Mouse (Mus musculus) small intestine, adult 2 months (tissue): ENCODE measurements around the gene Slc4a3. TPM values are rescaled to one million over a fixed set of nuclear protein-coding genes. Genes with fewer than 3 reads are reported as not detected.

Experiments used
- H3K27ac ChIP-seq: fragments of 200-500 bp; 2 replicates; pipeline ENCODE4 v1.5.1; 2012; ENCODE audit warnings: low read depth, low read length, control low read depth, inconsistent platforms; ENCODE audit not compliant: insufficient read depth
- H3K27me3 ChIP-seq: fragments of 200-500 bp; 2 replicates; pipeline ENCODE4 v1.6.1; 2012; ENCODE audit warnings: mild to moderate bottlenecking, moderate library complexity, low read length, inconsistent platforms; ENCODE audit not compliant: control insufficient read depth, insufficient read depth
- H3K36me3 ChIP-seq: fragments of 200-500 bp; 2 replicates; pipeline ENCODE4 v1.6.1; 2012; ENCODE audit warnings: mild to moderate bottlenecking, low read length, control low read depth, inconsistent platforms; ENCODE audit not compliant: control insufficient read depth, insufficient read depth
- H3K4me1 ChIP-seq: fragments of 200-500 bp; 2 replicates; pipeline ENCODE4 v1.6.1; 2012; ENCODE audit warnings: low read length, inconsistent platforms, mixed read lengths; ENCODE audit not compliant: control insufficient read depth, insufficient read depth, insufficient read length
- H3K4me3 ChIP-seq: fragments of 200-500 bp; 2 replicates; pipeline ENCODE4 v1.5.1; 2012; ENCODE audit warnings: low read depth, mild to moderate bottlenecking, control low read depth, inconsistent platforms, low read length, moderate library complexity
- CTCF ChIP-seq: fragments of 200-500 bp; IDR thresholded peaks from 2 replicates; pipeline ENCODE4 v1.5.1; 2012; ENCODE audit warnings: low read depth, mild to moderate bottlenecking, control low read depth, inconsistent platforms, low read length, moderate library complexity, mixed read lengths; ENCODE audit not compliant: insufficient replicate concordance, insufficient read length; ENCODE audit errors: extremely low read depth
- POLR2A ChIP-seq: fragments of 200-500 bp; IDR thresholded peaks from 2 replicates; pipeline ENCODE4 v1.6.1; 2012; ENCODE audit warnings: low read depth, mild to moderate bottlenecking, control low read depth, inconsistent platforms, low read length, moderate library complexity
- WGBS: fragments of 180-500 bp; shearing (Covaris S2); methylation state at CpG from one replicate; pipeline ENCODE4 v1.1.7; 2018; 5-methylcytosine and 5-hydroxymethylcytosine counted together
- polyA plus RNA-seq: library from polyadenylated mRNA; depleted of rRNA; stranded (reverse); fragments of >200 nt; gene quantifications from 2 replicates; pipeline ENCODE4 v1.2.3, GENCODE M21; 2012

The Slc4a3 gene
- polyA plus RNA-seq, 1 experiment: 4.5 TPM

GRCm38 (mm10) chr1:75524679-75525078 lies 21.4 kb upstream of the Slc4a3 start:
- H3K4me1 ChIP-seq: no peaks in the 10 kb centered on the region; the same call in 1 of the 2 replicates
- H3K36me3 ChIP-seq: peaks cover 1% of the 10 kb centered on the region; the same call in 1 of the 2 replicates
- no peaks in the 10 kb centered on the region for H3K27me3 ChIP-seq
- WGBS: 86% methylated on average over 7 of the region's 7 CpGs
- TF ChIP-seq POLR2A: no peak
- TF ChIP-seq CTCF: no peak
- no peak overlapping the region for H3K27ac ChIP-seq
- no peak overlapping the region for H3K4me3 ChIP-seq

GRCm38 (mm10) chr1:75530546-75530945 lies 15.5 kb upstream of the Slc4a3 start:
- WGBS: 76% methylated on average over 4 of the region's 4 CpGs
- Histone ChIP-seq H3K4me1 (no peaks in the 10 kb centered on the region), H3K27ac (no peak overlapping the region), H3K4me3 (no peak overlapping the region), H3K27me3 (no peaks in the 10 kb centered on the region), H3K36me3 (peaks cover 6% of the 10 kb centered on the region)
- no peak for TF ChIP-seq CTCF
- TF ChIP-seq POLR2A: no peak

- H3K36me3 ChIP-seq: peaks cover 8% of the 10 kb centered on the region
Observed at GRCm38 (mm10) chr1:75532280-75533172, 13.5 kb upstream of the Slc4a3 start.

GRCm38 (mm10) chr1:75533325-75534252 lies 12.5 kb upstream of the Slc4a3 start:
- Histone ChIP-seq H3K27me3 (no peaks in the 10 kb centered on the region), H3K36me3 (peaks cover 8% of the 10 kb centered on the region), H3K27ac (no peak overlapping the region), H3K4me1 (no peaks in the 10 kb centered on the region), H3K4me3 (no peak overlapping the region)
- WGBS: 86% methylated on average over 19 of the region's 19 CpGs
- TF ChIP-seq POLR2A: no peak
- no peak for TF ChIP-seq CTCF

More at GRCm38 (mm10) chr1:75532280-75533172, 13.5 kb upstream of the Slc4a3 start:
- no peak for TF ChIP-seq CTCF
- TF ChIP-seq POLR2A: no peak
- Histone ChIP-seq H3K4me3 (no peak overlapping the region), H3K27me3 (no peaks in the 10 kb centered on the region), H3K4me1 (no peaks in the 10 kb centered on the region), H3K27ac (no peak overlapping the region)
- 82% methylated on average over 19 of the region's 19 CpGs for WGBS

GRCm38 (mm10) chr1:75537587-75537986 lies 8.5 kb upstream of the Slc4a3 start:
- H3K36me3 ChIP-seq: peaks cover 8% of the 10 kb centered on the region
- 85% methylated on average over 2 of the region's 2 CpGs for WGBS
- no peaks in the 10 kb centered on the region; the same call in 1 of the 2 replicates for H3K27me3 ChIP-seq
- TF ChIP-seq CTCF: no peak
- TF ChIP-seq POLR2A: no peak
- H3K27ac ChIP-seq: no peak overlapping the region
- no peaks in the 10 kb centered on the region for H3K4me1 ChIP-seq
- no peak overlapping the region for H3K4me3 ChIP-seq

GRCm38 (mm10) chr1:75538597-75539190 lies 7.4 kb upstream of the Slc4a3 start:
- Histone ChIP-seq H3K36me3 (peaks cover 5% of the 10 kb centered on the region), H3K27ac (no peak overlapping the region), H3K4me3 (no peak overlapping the region), H3K27me3 (no peaks in the 10 kb centered on the region; the same call in 1 of the 2 replicates), H3K4me1 (no peaks in the 10 kb centered on the region)
- 26% methylated on average over 9 of the region's 9 CpGs for WGBS
- TF ChIP-seq POLR2A: no peak
- TF ChIP-seq CTCF: no peak
